Mouse (Mus musculus): ENCODE measurements at regions not wholly inside any gene's neighbourhood (a gene's known extent, or its start where the extent isn't known, plus 50 kb on each side); places are given as distances from the start of the nearest gene placed in this dataset.

DNA sequence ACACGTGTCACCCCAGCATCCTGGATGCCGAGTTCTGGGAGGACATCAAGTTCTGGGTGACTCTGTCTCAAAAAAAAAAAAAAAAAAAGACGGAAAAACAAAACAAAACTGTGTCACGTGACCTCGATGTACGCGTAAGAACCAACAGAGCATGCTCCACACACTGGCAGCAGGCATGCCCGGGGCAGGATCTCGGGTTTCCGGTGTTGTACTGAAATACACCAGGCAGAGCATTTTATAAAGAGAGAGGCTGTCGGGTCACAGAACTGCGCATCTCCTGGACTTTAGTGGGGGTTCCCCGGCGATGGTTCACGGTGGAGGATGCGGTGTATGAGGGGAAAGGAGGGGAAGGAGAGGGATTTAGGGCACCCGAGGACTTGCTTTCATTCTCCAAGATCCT is 108.7 kb downstream of the Gm26897 start:
- dilution Hi-C loops (cut with MboI; ENCODE audit: extremely low pct_ligation_motif_present, extremely low pct_unique_long_range_greater_than_20kb, low sequenced_read_pairs) (no loop called here), in situ Hi-C loops (cut with MboI; ENCODE audit: low pct_ligation_motif_present, low pct_unique_long_range_greater_than_20kb, low sequenced_read_pairs) (no loop called here)
- no peak overlapping the region for H3K4me3 ChIP-seq (replicated peaks in 1 of 3; ENCODE audit: low read depth in 2 of 3, low read length in 2 of 3, poor library complexity in 1 of 3)
- H3K27me3 ChIP-seq (replicated peaks): no peaks in the 10 kb centered on the region
- H3K4me1 ChIP-seq (ENCODE audit: control insufficient read depth in 1 of 2, insufficient read depth in 2 of 2): no peaks in the 10 kb centered on the region
- no peak overlapping the region for H3K9ac ChIP-seq (ENCODE audit: insufficient read depth, low read depth)
- H3K9me3 ChIP-seq (replicated peaks; ENCODE audit: low read length): peaks cover 88% of the 10 kb centered on the region
- H3K4me2 ChIP-seq (ENCODE audit: insufficient read depth, low read depth, poor library complexity, severe bottlenecking): no peak overlapping the region
- DNase-seq (ENCODE audit: extremely low read depth): no peak
- H3K79me2 ChIP-seq (replicated peaks; ENCODE audit: control insufficient read depth, extremely low read depth, insufficient read depth, poor library complexity, severe bottlenecking): no peaks in the 10 kb centered on the region
- TF ChIP-seq ELF1 (IDR thresholded peaks at IDR 0.05; ENCODE audit: low read depth, low read length) (no peak), MAX (IDR thresholded peaks at IDR 0.05; ENCODE audit: low read length) (no peak), POLR2A (IDR thresholded peaks at IDR 0.05; ENCODE audit: low read depth, low read length) (no peak), MXI1 (IDR thresholded peaks at IDR 0.05; ENCODE audit: low read depth, low read length) (no peak), USF2 (conservative IDR thresholded peaks at IDR 0.05; ENCODE audit: low read depth, low read length) (no peak), KAT2A (IDR thresholded peaks at IDR 0.05; ENCODE audit: insufficient replicate concordance, low read length) (no peak), ETS1 (conservative IDR thresholded peaks at IDR 0.05; ENCODE audit: low read depth, low read length) (no peak), CHD2 (IDR thresholded peaks at IDR 0.05; ENCODE audit: low read length) (no peak), BHLHE40 (IDR thresholded peaks at IDR 0.05; ENCODE audit: low read depth, low read length) (no peak), TCF12 (IDR thresholded peaks at IDR 0.05; ENCODE audit: low read depth, low read length) (no peak)
- H3K27ac ChIP-seq (ENCODE audit: insufficient read depth, low read depth): no peak overlapping the region
- no peaks in the 10 kb centered on the region for H3K36me3 ChIP-seq (replicated peaks in 1 of 2; ENCODE audit: control insufficient read depth in 1 of 2, insufficient read depth in 1 of 2, low read length in 1 of 2)

DNA sequence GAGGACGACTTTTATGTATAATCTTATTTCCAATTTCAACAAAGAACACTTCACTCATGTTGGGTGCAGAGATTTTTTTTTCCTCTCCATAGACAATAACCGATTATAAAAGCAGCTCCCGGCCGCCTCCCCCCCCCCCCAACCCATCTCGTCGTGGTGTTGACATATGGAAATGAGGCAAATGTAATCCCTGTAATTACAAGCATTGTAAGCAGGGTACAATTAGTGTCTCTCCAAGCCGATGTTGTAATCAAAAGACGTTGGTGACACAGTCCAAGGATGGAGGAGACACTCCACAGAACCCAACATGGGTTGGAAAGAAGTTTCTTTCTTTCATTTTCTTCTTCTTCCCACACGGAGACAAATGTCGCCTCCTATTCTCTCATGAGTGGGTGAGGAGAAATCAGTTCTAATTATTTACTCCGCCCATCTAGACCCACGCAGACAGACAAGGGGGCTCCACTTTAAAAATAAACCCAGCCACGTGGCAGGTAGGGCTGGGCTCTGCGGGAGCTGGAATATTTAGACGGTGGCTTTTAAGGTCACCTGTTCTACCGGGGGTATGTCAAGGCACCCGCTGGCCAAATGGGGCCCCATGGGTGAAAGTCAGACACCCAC is 110.0 kb downstream of the Gm26897 start:
- no peaks in the 10 kb centered on the region for H3K4me1 ChIP-seq (ENCODE audit: control insufficient read depth in 1 of 2, insufficient read depth in 2 of 2)
- no peaks in the 10 kb centered on the region for H3K79me2 ChIP-seq (replicated peaks; ENCODE audit: control insufficient read depth, extremely low read depth, insufficient read depth, poor library complexity, severe bottlenecking)
- dilution Hi-C loops (cut with MboI; ENCODE audit: extremely low pct_ligation_motif_present, extremely low pct_unique_long_range_greater_than_20kb, low sequenced_read_pairs): no loop called here
- no peak overlapping the region for H3K9ac ChIP-seq (ENCODE audit: insufficient read depth, low read depth)
- H3K36me3 ChIP-seq (replicated peaks in 1 of 2; ENCODE audit: control insufficient read depth in 1 of 2, insufficient read depth in 1 of 2, low read length in 1 of 2): no peaks in the 10 kb centered on the region
- H3K27me3 ChIP-seq (replicated peaks): no peaks in the 10 kb centered on the region
- DNase-seq (ENCODE audit: extremely low read depth): no peak
- H3K9me3 ChIP-seq (replicated peaks; ENCODE audit: low read length): peaks cover 84% of the 10 kb centered on the region
- no peak overlapping the region for H3K27ac ChIP-seq (ENCODE audit: insufficient read depth, low read depth)
- H3K4me2 ChIP-seq (ENCODE audit: insufficient read depth, low read depth, poor library complexity, severe bottlenecking): no peak overlapping the region
- no peak overlapping the region for H3K4me3 ChIP-seq (replicated peaks in 1 of 3; ENCODE audit: low read depth in 2 of 3, low read length in 2 of 3, poor library complexity in 1 of 3)
- TF ChIP-seq NELFE (IDR thresholded peaks at IDR 0.05; ENCODE audit: low read depth, low read length) (no peak), SMC3 (IDR thresholded peaks at IDR 0.05; ENCODE audit: low read depth, low read length) (no peak), HCFC1 (IDR thresholded peaks at IDR 0.05; ENCODE audit: low read depth, low read length) (no peak), MAZ (IDR thresholded peaks at IDR 0.05; ENCODE audit: low read depth, low read length) (no peak), E2F4 (IDR thresholded peaks at IDR 0.05; ENCODE audit: insufficient replicate concordance, low read depth, low read length) (no peak), MXI1 (IDR thresholded peaks at IDR 0.05; ENCODE audit: low read depth, low read length) (no peak)
- in situ Hi-C loops (cut with MboI; ENCODE audit: low pct_ligation_motif_present, low pct_unique_long_range_greater_than_20kb, low sequenced_read_pairs): no loop called here

Measured in CH12.LX (cell line).